Mouse (Mus musculus) brain, embryonic 14.5 days (tissue): ENCODE data around the gene Tcp11l2.

Experiments used
- CTCF ChIP-seq: fragments of 200-500 bp; IDR thresholded peaks from 2 replicates; pipeline ENCODE4 v1.5.1; 2012; ENCODE audit warnings: inconsistent platforms, mild to moderate bottlenecking, moderate library complexity, borderline replicate concordance; ENCODE audit not compliant: insufficient read depth, insufficient read length; ENCODE audit errors: extremely low read depth
- POLR2A ChIP-seq: fragments of 200-500 bp; IDR thresholded peaks from 2 replicates; pipeline ENCODE4 v1.6.1; 2012; ENCODE audit warnings: mild to moderate bottlenecking, inconsistent platforms, borderline replicate concordance; ENCODE audit not compliant: poor library complexity, insufficient read depth, insufficient read length, severe bottlenecking; ENCODE audit errors: extremely low read depth

DNA sequence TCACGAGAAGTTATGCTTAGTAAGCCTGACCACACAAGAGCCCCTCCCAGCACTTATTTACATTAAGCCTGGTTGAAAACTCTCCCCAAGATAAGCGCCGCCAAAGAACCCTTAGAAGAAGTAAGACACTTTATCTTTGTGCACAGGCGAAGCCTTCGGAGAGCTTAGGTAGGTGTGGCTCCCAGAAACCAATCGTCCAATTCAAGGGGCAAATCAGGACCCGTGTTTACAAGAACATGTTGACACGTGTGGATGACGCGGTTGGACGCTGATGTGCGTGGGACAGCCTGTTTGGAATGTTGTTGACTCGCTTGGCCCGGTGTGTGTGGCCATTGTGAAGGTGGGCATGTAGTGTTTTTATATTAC is 414 bp upstream of the Tcp11l2 start:
- TF ChIP-seq CTCF (no peak), POLR2A (no peak)
